Mouse (Mus musculus) erythroblast, embryonic 14.5 days (primary cell): Measurements from ENCODE around the gene Traf1.

Experiments used
- GATA1 ChIP-seq: IDR thresholded peaks from 2 replicates; pipeline ENCODE4 v1.6.1; 2012; ENCODE audit warnings: low read length, inconsistent platforms, mixed read lengths
- TAL1 ChIP-seq: IDR thresholded peaks from 3 replicates; pipeline ENCODE4 v1.6.1; 2012; ENCODE audit warnings: low read length, inconsistent platforms, mixed read lengths

DNA sequence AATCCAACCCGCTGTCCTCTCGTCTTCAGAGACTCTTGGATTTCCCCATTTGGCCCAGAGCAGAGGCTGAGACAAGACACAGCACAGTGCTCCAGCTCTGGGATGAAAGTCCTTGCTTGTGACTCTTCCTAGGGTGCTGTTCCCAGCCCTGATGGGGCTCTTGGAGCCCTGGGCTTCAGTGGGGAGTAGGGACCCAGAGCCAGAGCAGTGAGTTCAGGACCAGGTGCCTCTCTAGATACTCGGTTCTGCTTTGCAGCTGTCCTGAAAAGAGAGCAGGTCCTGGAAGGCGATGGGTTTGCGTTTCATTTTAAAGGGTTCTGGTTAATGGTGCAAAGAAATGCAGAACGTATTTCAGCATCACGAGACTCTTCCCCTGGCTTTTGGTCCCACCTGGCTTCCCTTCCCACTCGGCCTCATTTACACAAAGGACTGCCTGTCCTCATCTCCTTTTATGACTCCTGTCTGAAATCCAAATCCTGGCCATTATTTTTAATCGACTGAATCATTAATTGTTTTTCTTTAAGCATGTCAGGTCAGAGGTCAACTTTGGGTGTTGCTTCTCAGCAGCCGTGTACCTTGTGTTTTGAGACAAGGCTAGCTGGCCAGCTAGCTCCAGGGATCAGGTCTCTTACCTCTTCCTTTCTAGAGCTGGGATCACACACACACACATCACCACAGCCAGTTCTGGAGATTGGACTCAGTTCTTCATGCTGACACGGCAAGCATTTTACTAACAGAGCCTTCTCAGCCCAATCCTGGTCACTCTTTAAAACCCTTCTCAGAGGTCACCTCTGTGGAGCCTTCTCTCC, 9.7 kb upstream of the Traf1 start:
- TF ChIP-seq GATA1 (no peak), TAL1 (no peak)
